Mouse (Mus musculus): Measurements from ENCODE around the gene Plxnb2.

- no peak for TF ChIP-seq CTCF (IDR thresholded peaks at IDR 0.05; ENCODE audit: extremely low read depth, insufficient read depth, insufficient read length, insufficient replicate concordance)
- TF ChIP-seq POLR2A (IDR thresholded peaks at IDR 0.05; ENCODE audit: low read depth, low read length), result no peak
Measured at GRCm38 (mm10) chr15:89143134-89143533, 37.5 kb downstream of the Plxnb2 start.

Data from spleen, adult 2 months (tissue).